Mouse (Mus musculus) kidney, postnatal 0 days (tissue): ENCODE data around the gene Gm10310. TPM values are rescaled to one million over a fixed set of nuclear protein-coding genes. Genes with fewer than 3 reads are reported as not detected.
"Not testable (repeated sequence)": the region's sequence is repeated elsewhere in the genome, so short reads cannot be mapped to it uniquely, and the experiment has no call there.

Source experiments
- ATAC-seq: fragments of 200-750 bp; cut with Nextera tagmentation; replicated peaks from 2 replicates; pipeline ENCODE4 v1.8.0; 2017; ENCODE audit warnings: low read depth, moderate number of reproducible peaks, moderate TSS enrichment, moderate library complexity; ENCODE audit not compliant: low FRiP score
- DNase-seq: peaks from one replicate; pipeline ENCODE4 v3.0.0-alpha.2; 2016; ENCODE audit warnings: low spot score
- H3K27ac ChIP-seq: fragments of 300-500 bp; sonication (generic); 2 replicates; pipeline ENCODE4 v1.5.1; 2014; ENCODE audit warnings: mild to moderate bottlenecking
- H3K27me3 ChIP-seq: fragments of 300-500 bp; sonication (generic); 2 replicates; pipeline ENCODE4 v1.6.1; 2014; ENCODE audit warnings: low read length, mixed read lengths; ENCODE audit not compliant: insufficient read depth
- H3K36me3 ChIP-seq: fragments of 300-500 bp; sonication (generic); 2 replicates; pipeline ENCODE4 v1.6.1; 2014; ENCODE audit warnings: low read length, mixed read lengths; ENCODE audit not compliant: insufficient read depth
- H3K4me1 ChIP-seq: fragments of 300-500 bp; sonication (generic); replicated peaks from 2 replicates; pipeline ENCODE4 v1.6.1; 2014; ENCODE audit warnings: antibody characterized with exemption, low read length, mixed read lengths; ENCODE audit not compliant: insufficient read depth
- H3K4me2 ChIP-seq: fragments of 300-500 bp; sonication (generic); 2 replicates; pipeline ENCODE4 v1.6.1; 2014; ENCODE audit warnings: mild to moderate bottlenecking, low read length, moderate library complexity, mixed read lengths
- H3K4me3 ChIP-seq: fragments of 300-500 bp; sonication (generic); replicated peaks from 2 replicates; pipeline ENCODE4 v1.5.1; 2014; ENCODE audit warnings: low read depth, low read length
- H3K9ac ChIP-seq: fragments of 300-500 bp; sonication (generic); 2 replicates; pipeline ENCODE4 v1.6.1; 2014; ENCODE audit warnings: low read depth, low read length
- H3K9me3 ChIP-seq: fragments of 300-500 bp; sonication (generic); replicated peaks from 2 replicates; pipeline ENCODE4 v1.6.1; 2016; ENCODE audit warnings: low read length, inconsistent platforms, mixed read lengths
- CTCF ChIP-seq: IDR thresholded peaks from 2 replicates; pipeline ENCODE4 v1.5.1; 2016; ENCODE audit warnings: antibody characterized with exemption, low read depth, mild to moderate bottlenecking, moderate library complexity
- WGBS: fragments of 180-500 bp; shearing (Covaris S2); extraction: QIAGEN DNeasy Blood & Tissue Kit; methylation state at CpG from one replicate; pipeline ENCODE4 v1.1.7; 2014; 5-methylcytosine and 5-hydroxymethylcytosine counted together
- polyA plus RNA-seq: library from polyadenylated mRNA; unstranded; fragments of >200 nt; fragmentation: Nextera tagmentation; extraction: Ambion mirVana; gene quantifications from 2 replicates; pipeline ENCODE4 v1.2.1, GENCODE M21; 2015

Gene Gm10310
- polyA plus RNA-seq, result not detected in 2 replicates

DNA sequence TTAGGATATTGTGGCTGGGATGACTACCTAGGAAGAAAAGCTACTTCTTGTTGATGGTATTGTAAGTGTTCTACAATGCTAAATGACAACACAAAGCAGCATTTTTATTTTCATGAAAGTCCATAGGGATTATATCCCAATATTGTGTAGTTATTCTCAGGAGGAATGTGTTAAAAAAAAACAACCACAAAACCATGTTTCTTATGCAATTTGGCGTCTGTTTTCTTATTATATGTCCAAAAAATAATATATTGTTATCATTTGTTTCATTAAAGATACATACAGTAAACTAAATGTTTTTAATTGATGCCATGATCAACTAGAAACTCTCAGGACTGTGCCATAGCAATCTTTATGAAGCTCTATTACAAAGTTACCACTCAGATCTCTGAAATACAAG lies at the start of gene Gm10310:
Gene Gm10310 (minus strand): TSS at position 101 of the 400 bp plus-strand sequence.
- not testable (repeated sequence) for ATAC-seq, H3K4me2 ChIP-seq
- WGBS, result no CpG with 5 or more reads among the region's 1 CpGs

DNA sequence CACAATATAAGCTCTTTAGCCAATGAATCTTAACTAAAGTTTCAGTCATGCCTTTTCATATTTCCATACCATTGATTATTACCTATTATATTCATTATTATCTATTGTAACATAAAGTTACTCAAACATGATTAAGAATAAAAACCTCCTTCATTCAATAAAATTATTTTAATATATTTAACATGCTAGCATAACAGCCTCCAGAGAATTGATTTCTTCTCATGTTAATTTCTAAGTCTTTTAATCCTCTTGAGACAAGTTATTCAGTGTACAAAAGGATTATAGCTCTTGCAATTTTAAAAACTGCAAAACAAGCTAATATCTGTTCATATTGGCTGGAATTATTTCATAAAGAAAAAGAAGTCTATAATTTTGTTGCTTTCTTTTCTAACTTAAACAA lies 45.2 kb upstream of the Gm10310 start, which contains the start of gene Olfr821:
Gene Olfr821 (plus strand): TSS at position 301 of the 400 bp plus-strand sequence.
- Histone ChIP-seq H3K27me3 (no peaks in the 10 kb centered on the region), H3K9me3 (no peaks in the 10 kb centered on the region), H3K4me2 (no peak within 1 kb of the TSS), H3K27ac (no peak within 1 kb of the TSS), H3K4me3 (no peak within 1 kb of the TSS), H3K9ac (no peak within 1 kb of the TSS), H3K4me1 (no peaks in the 10 kb centered on the region), H3K36me3 (no peaks in the 10 kb centered on the region)
- DNase-seq (no peak), ATAC-seq (no peak)
- TF ChIP-seq CTCF, result no peak

More for the DNA sequence above, at the start of gene Gm10310:
- H3K36me3 ChIP-seq, H3K27me3 ChIP-seq, DNase-seq, H3K9ac ChIP-seq, H3K4me3 ChIP-seq, H3K4me1 ChIP-seq, H3K27ac ChIP-seq, H3K9me3 ChIP-seq: not testable (repeated sequence)

DNA sequence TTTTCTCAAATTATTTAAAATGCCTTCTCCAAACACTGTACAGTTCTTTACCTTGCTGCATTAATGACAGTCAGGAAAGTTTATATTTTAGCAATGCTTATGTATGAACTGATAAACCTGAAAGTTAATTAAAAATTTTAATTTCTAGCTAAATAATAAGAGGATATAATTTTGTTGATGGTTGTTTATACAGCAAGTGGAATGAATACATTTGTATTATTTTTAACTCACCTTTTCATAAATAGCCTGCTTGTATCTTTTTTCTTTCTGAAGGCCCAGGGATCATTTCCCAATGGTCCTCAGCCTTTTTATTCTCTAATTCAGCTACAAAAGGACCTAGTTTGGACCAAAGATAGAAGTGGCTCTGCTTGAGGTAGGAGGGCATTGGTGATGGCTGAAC lies 27.5 kb upstream of the Gm10310 start, which contains the start of gene Olfr820:
Gene Olfr820 (plus strand): TSS at position 301 of the 400 bp plus-strand sequence.
- Histone ChIP-seq H3K4me2 (no peak within 1 kb of the TSS), H3K9ac (no peak within 1 kb of the TSS), H3K36me3 (no peaks in the 10 kb centered on the region), H3K27ac (no peak within 1 kb of the TSS), H3K27me3 (no peaks in the 10 kb centered on the region), H3K4me3 (no peak within 1 kb of the TSS), H3K9me3 (no peaks in the 10 kb centered on the region), H3K4me1 (no peaks in the 10 kb centered on the region)
- no peak for ATAC-seq
- DNase-seq, result no peak
- TF ChIP-seq CTCF, result no peak

- not testable (repeated sequence) for DNase-seq, H3K27ac ChIP-seq, H3K4me3 ChIP-seq, H3K36me3 ChIP-seq, ATAC-seq, H3K9me3 ChIP-seq, H3K4me1 ChIP-seq, H3K9ac ChIP-seq, H3K4me2 ChIP-seq, H3K27me3 ChIP-seq
- 85% methylated on average over 4 of the region's 4 CpGs for WGBS
These were observed 20.5 kb upstream of the Gm10310 start for GRCm38 (mm10) chr10:130005366-130005765.

- H3K9ac ChIP-seq, H3K27me3 ChIP-seq, ATAC-seq, H3K36me3 ChIP-seq, H3K27ac ChIP-seq, H3K9me3 ChIP-seq, H3K4me2 ChIP-seq, H3K4me3 ChIP-seq, H3K4me1 ChIP-seq, DNase-seq: not testable (repeated sequence)
- WGBS, result 83% methylated on average over 4 of the region's 4 CpGs
These were observed 19.2 kb upstream of the Gm10310 start for GRCm38 (mm10) chr10:130004104-130004503.

GRCm38 (mm10) chr10:129981867-129982266 lies 3.0 kb downstream of the Gm10310 start:
- H3K27ac ChIP-seq, H3K4me1 ChIP-seq, ATAC-seq, H3K27me3 ChIP-seq, H3K36me3 ChIP-seq, DNase-seq, H3K4me3 ChIP-seq, H3K9ac ChIP-seq, H3K9me3 ChIP-seq, H3K4me2 ChIP-seq: not testable (repeated sequence)
- no CpG with 5 or more reads among the region's 3 CpGs for WGBS

DNA sequence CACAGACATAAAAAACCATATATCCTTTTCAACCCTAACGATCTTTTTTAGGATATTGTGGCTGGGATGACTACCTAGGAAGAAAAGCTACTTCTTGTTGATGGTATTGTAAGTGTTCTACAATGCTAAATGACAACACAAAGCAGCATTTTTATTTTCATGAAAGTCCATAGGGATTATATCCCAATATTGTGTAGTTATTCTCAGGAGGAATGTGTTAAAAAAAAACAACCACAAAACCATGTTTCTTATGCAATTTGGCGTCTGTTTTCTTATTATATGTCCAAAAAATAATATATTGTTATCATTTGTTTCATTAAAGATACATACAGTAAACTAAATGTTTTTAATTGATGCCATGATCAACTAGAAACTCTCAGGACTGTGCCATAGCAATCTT lies 8.8 kb downstream of the Gm10310 start, which contains the start of gene Olfr247:
Gene Olfr247 (minus strand): TSS at position 101 of the 400 bp plus-strand sequence.
- H3K9ac ChIP-seq, DNase-seq, H3K27ac ChIP-seq, H3K27me3 ChIP-seq, H3K36me3 ChIP-seq, H3K4me3 ChIP-seq, H3K4me2 ChIP-seq, H3K9me3 ChIP-seq, ATAC-seq, H3K4me1 ChIP-seq: not testable (repeated sequence)
- no CpG with 5 or more reads among the region's 2 CpGs for WGBS

GRCm38 (mm10) chr10:129972994-129973393 lies 11.9 kb downstream of the Gm10310 start:
- not testable (repeated sequence) for H3K9me3 ChIP-seq, H3K4me2 ChIP-seq, H3K9ac ChIP-seq, ATAC-seq, DNase-seq, H3K4me3 ChIP-seq, H3K36me3 ChIP-seq, H3K27ac ChIP-seq, H3K27me3 ChIP-seq, H3K4me1 ChIP-seq
- WGBS, result no CpG with 5 or more reads among the region's 3 CpGs

GRCm38 (mm10) chr10:129967166-129967565 lies 17.7 kb downstream of the Gm10310 start, which contains the start of gene Olfr819:
Gene Olfr819, minus strand, starts transcription at chr10:129967266.
- not testable (repeated sequence) for ATAC-seq, H3K36me3 ChIP-seq, H3K27ac ChIP-seq, H3K4me3 ChIP-seq, H3K9me3 ChIP-seq, H3K4me1 ChIP-seq, DNase-seq, H3K4me2 ChIP-seq, H3K9ac ChIP-seq, H3K27me3 ChIP-seq
- 82% methylated on average over 2 of the region's 2 CpGs for WGBS

DNA sequence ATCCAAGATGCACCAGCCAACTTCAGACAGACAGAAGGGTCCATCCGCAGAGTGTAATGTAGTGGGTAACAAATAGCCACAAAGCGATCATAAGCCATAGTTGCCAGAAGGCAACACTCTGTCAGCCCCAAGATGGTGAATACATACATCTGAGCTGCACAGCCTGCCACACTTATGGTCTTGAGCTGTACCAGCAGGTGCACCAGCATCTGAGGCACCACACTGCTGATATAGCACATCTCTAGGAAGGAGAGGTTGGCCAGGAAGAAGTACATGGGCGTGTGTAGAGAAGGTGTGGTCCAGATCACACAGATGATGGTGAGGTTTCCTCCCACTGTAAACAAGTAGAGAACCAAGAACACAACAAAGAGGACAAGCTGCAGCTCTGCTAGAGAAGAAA lies 18.6 kb downstream of the Gm10310 start:
- H3K4me1 ChIP-seq, H3K4me2 ChIP-seq, H3K4me3 ChIP-seq, DNase-seq, H3K36me3 ChIP-seq, H3K27ac ChIP-seq, ATAC-seq, H3K27me3 ChIP-seq, H3K9ac ChIP-seq, H3K9me3 ChIP-seq: not testable (repeated sequence)
- 96% methylated on average over 2 of the region's 3 CpGs for WGBS
